Mouse (Mus musculus): ENCODE data around the gene Wap. TPM values are rescaled to one million over a fixed set of nuclear protein-coding genes. Genes with fewer than 3 reads are reported as not detected.
A peak's percentile ranks its signal among the peaks of the same experiment; 100 is the strongest.

The Wap gene
- polyA plus RNA-seq, 1 experiment = not detected

GRCm38 (mm10) chr11:6590933-6591675 is 47.3 kb downstream of the Wap start:
- H3K27ac ChIP-seq (ENCODE audit: control insufficient read depth, insufficient read depth, low read depth, low read length, poor library complexity) = peak overlapping the region; percentile 64

GRCm38 (mm10) chr11:6589838-6590237 is 48.6 kb downstream of the Wap start:
- Histone ChIP-seq H3K4me3 (replicated peaks; ENCODE audit: control insufficient read depth, low read depth, low read length) (no peak overlapping the region), H3K4me1 (ENCODE audit: control insufficient read depth, insufficient read depth, low read length) (peaks cover 21% of the 10 kb centered on the region), H3K27ac (ENCODE audit: control insufficient read depth, insufficient read depth, low read depth, low read length, poor library complexity) (no peak overlapping the region)
- 79% methylated on average over 7 of the region's 7 CpGs for WGBS
- no peak for TF ChIP-seq CTCF (IDR thresholded peaks at IDR 0.05; ENCODE audit: control insufficient read depth, insufficient read depth, low read length)

More at GRCm38 (mm10) chr11:6590933-6591675, 47.3 kb downstream of the Wap start:
- peaks cover 14% of the 10 kb centered on the region for H3K4me1 ChIP-seq (ENCODE audit: control insufficient read depth, insufficient read depth, low read length)
- no peak for TF ChIP-seq POLR2A (IDR thresholded peaks at IDR 0.05; ENCODE audit: borderline replicate concordance, control insufficient read depth, low read depth, low read length)
- no peak for TF ChIP-seq CTCF (IDR thresholded peaks at IDR 0.05; ENCODE audit: control insufficient read depth, insufficient read depth, low read length)
- no peak overlapping the region for H3K4me3 ChIP-seq (replicated peaks; ENCODE audit: control insufficient read depth, low read depth, low read length)
- WGBS = 48% methylated on average over 10 of the region's 10 CpGs

- Histone ChIP-seq H3K4me1 (ENCODE audit: control insufficient read depth, insufficient read depth, low read length) (peaks cover 21% of the 10 kb centered on the region), H3K4me3 (replicated peaks; ENCODE audit: control insufficient read depth, low read depth, low read length) (no peak overlapping the region), H3K27ac (ENCODE audit: control insufficient read depth, insufficient read depth, low read depth, low read length, poor library complexity) (0 out of 2 replicates have a peak overlapping the region, but pooled peaks have one; percentile 9)
- WGBS = 82% methylated on average over 7 of the region's 7 CpGs
- no peak for TF ChIP-seq CTCF (IDR thresholded peaks at IDR 0.05; ENCODE audit: control insufficient read depth, insufficient read depth, low read length)
- TF ChIP-seq POLR2A (IDR thresholded peaks at IDR 0.05; ENCODE audit: borderline replicate concordance, control insufficient read depth, low read depth, low read length) = no peak
Observed at GRCm38 (mm10) chr11:6588295-6588694, 50.1 kb downstream of the Wap start.

GRCm38 (mm10) chr11:6587249-6587940 is 51.0 kb downstream of the Wap start:
- H3K27ac ChIP-seq (ENCODE audit: control insufficient read depth, insufficient read depth, low read depth, low read length, poor library complexity) = peak overlapping the region; percentile 79
- H3K4me3 ChIP-seq (replicated peaks; ENCODE audit: control insufficient read depth, low read depth, low read length) = no peak overlapping the region
- H3K4me1 ChIP-seq (ENCODE audit: control insufficient read depth, insufficient read depth, low read length) = peaks cover 22% of the 10 kb centered on the region
- 78% methylated on average over 7 of the region's 7 CpGs for WGBS
- TF ChIP-seq POLR2A (IDR thresholded peaks at IDR 0.05; ENCODE audit: borderline replicate concordance, control insufficient read depth, low read depth, low read length) (no peak), CTCF (IDR thresholded peaks at IDR 0.05; ENCODE audit: control insufficient read depth, insufficient read depth, low read length) (no peak)

GRCm38 (mm10) chr11:6586660-6587059 is 51.8 kb downstream of the Wap start:
- TF ChIP-seq POLR2A (IDR thresholded peaks at IDR 0.05; ENCODE audit: borderline replicate concordance, control insufficient read depth, low read depth, low read length) = no peak
- TF ChIP-seq CTCF (IDR thresholded peaks at IDR 0.05; ENCODE audit: control insufficient read depth, insufficient read depth, low read length) = no peak
- Histone ChIP-seq H3K27ac (ENCODE audit: control insufficient read depth, insufficient read depth, low read depth, low read length, poor library complexity) (peak overlapping the region; percentile 79; the same call in 1 of the 2 replicates), H3K4me1 (ENCODE audit: control insufficient read depth, insufficient read depth, low read length) (peaks cover 22% of the 10 kb centered on the region), H3K4me3 (replicated peaks; ENCODE audit: control insufficient read depth, low read depth, low read length) (no peak overlapping the region)
- 10% methylated on average over 3 of the region's 3 CpGs for WGBS

- peak overlapping the region; percentile 72 for H3K27ac ChIP-seq (ENCODE audit: control insufficient read depth, insufficient read depth, low read depth, low read length, poor library complexity)
- no peak overlapping the region for H3K4me3 ChIP-seq (replicated peaks; ENCODE audit: control insufficient read depth, low read depth, low read length)
- TF ChIP-seq CTCF (IDR thresholded peaks at IDR 0.05; ENCODE audit: control insufficient read depth, insufficient read depth, low read length) (no peak), POLR2A (IDR thresholded peaks at IDR 0.05; ENCODE audit: borderline replicate concordance, control insufficient read depth, low read depth, low read length) (no peak)
- H3K4me1 ChIP-seq (ENCODE audit: control insufficient read depth, insufficient read depth, low read length) = peaks cover 17% of the 10 kb centered on the region
- 79% methylated on average over 8 of the region's 8 CpGs for WGBS
Observed at GRCm38 (mm10) chr11:6585748-6586147, 52.7 kb downstream of the Wap start.

Other genes starting within 250 kb of the Wap start
- gene Zmiz2, start 249.6 kb downstream of the Wap start, polyA plus RNA-seq (2011; ENCODE audit: insufficient read depth, insufficient read length, low replicate concordance, missing spikeins) = 24.8 and 42.3 TPM in 2 replicates
- gene Ppia, start 223.2 kb downstream of the Wap start, polyA plus RNA-seq (2011; ENCODE audit: insufficient read depth, insufficient read length, low replicate concordance, missing spikeins) = 659 and 720 TPM in 2 replicates
- 139 and 217 TPM in 2 replicates for gene H2afv, start 194.2 kb downstream of the Wap start, polyA plus RNA-seq (2011; ENCODE audit: insufficient read depth, insufficient read length, low replicate concordance, missing spikeins)
- 14.7 and 18.0 TPM in 2 replicates for gene Purb, start 162.7 kb downstream of the Wap start, polyA plus RNA-seq (2011; ENCODE audit: insufficient read depth, insufficient read length, low replicate concordance, missing spikeins)
- 37.2 and 95.8 TPM in 2 replicates for gene Myo1g, start 117.7 kb downstream of the Wap start, polyA plus RNA-seq (2011; ENCODE audit: insufficient read depth, insufficient read length, low replicate concordance, missing spikeins)
- gene Ccm2, start 91.8 kb downstream of the Wap start, polyA plus RNA-seq (2011; ENCODE audit: insufficient read depth, insufficient read length, low replicate concordance, missing spikeins) = 37.1 and 52.3 TPM in 2 replicates
- 6.5 TPM in 1 of 2 replicates, not detected in the other for gene Nacad, start 32.6 kb downstream of the Wap start, polyA plus RNA-seq (2011; ENCODE audit: insufficient read depth, insufficient read length, low replicate concordance, missing spikeins)
- 42.4 and 68.1 TPM in 2 replicates for gene Tbrg4, start 12.6 kb downstream of the Wap start, polyA plus RNA-seq (2011; ENCODE audit: insufficient read depth, insufficient read length, low replicate concordance, missing spikeins)
- gene Ramp3, start 19.9 kb upstream of the Wap start, polyA plus RNA-seq (2011; ENCODE audit: insufficient read depth, insufficient read length, low replicate concordance, missing spikeins) = 2.0 TPM in 1 of 2 replicates, not detected in the other
- gene Gm11983, start 199.0 kb upstream of the Wap start, polyA plus RNA-seq (2011; ENCODE audit: insufficient read depth, insufficient read length, low replicate concordance, missing spikeins) = not detected in 2 replicates